Mouse (Mus musculus) ZHBTc4 (cell line): ENCODE measurements around the gene Gm10382.
"Not testable (repeated sequence)": the region's sequence is repeated elsewhere in the genome, so short reads cannot be mapped to it uniquely, and the experiment has no call there.

Experiments
- DNase-seq: peaks from one replicate; pipeline ENCODE4 v3.0.0-alpha.2; 2011; ENCODE audit warnings: low read depth, low spot score

The Gm10382 gene

GRCm38 (mm10) chr5:125370950-125371693 is 18.0 kb upstream of the Gm10382 start:
- DNase-seq, result peak; percentile 50

- no peak for DNase-seq
These were observed 17.1 kb upstream of the Gm10382 start for GRCm38 (mm10) chr5:125372027-125372426.

- DNase-seq, result no peak
These were observed 13.3 kb upstream of the Gm10382 start for GRCm38 (mm10) chr5:125375871-125376270.

GRCm38 (mm10) chr5:125377214-125377613 is 11.9 kb upstream of the Gm10382 start:
- no peak for DNase-seq

GRCm38 (mm10) chr5:125378919-125379318 is 10.2 kb upstream of the Gm10382 start:
- no peak for DNase-seq

- DNase-seq, result no peak
These were observed 7.0 kb upstream of the Gm10382 start for GRCm38 (mm10) chr5:125381954-125382672.

DNA sequence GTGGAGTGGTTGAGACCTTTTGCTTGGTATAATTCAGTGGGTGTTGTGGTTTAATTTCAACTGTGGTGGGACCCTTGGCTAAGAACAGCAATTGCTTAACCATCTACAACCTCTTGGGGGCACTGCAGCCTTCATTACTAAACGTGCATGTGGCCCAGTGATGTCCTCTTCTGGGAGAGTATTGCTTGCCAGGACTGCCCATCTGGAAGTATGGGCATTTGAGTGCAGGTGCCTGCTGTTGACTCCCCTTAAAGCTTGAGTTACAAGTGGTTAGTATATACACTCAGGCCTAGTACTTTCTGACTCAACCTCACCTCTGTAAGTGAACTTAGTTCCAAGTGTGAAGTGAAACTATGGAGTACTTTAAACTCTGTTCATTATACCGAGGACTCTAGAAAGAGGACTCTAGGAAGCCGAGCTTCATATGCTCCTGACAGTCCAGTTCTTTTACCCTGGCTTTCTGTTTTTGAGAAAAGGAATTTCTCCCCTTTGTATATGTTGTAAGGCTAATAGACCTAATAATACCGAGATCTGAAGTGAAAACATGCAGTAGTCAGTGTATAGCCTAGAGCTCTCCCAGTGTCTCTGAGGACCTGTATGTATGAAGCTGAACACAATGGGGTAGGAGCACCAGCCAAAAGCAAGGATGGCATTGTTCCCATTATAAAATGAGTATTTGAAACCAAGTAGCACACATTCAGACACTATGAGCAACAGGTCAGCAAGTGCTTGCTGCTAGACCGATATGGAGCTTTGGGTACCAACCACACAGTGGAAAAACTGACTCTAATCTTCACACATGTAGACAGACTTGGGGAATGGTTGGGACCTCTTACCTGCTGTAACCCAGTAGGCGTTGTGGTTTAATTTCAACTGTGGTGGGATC is 6.2 kb upstream of the Gm10382 start:
- peak; percentile 69 for DNase-seq

- no peak for DNase-seq
These were observed 5.3 kb upstream of the Gm10382 start for GRCm38 (mm10) chr5:125383637-125384420.

DNA sequence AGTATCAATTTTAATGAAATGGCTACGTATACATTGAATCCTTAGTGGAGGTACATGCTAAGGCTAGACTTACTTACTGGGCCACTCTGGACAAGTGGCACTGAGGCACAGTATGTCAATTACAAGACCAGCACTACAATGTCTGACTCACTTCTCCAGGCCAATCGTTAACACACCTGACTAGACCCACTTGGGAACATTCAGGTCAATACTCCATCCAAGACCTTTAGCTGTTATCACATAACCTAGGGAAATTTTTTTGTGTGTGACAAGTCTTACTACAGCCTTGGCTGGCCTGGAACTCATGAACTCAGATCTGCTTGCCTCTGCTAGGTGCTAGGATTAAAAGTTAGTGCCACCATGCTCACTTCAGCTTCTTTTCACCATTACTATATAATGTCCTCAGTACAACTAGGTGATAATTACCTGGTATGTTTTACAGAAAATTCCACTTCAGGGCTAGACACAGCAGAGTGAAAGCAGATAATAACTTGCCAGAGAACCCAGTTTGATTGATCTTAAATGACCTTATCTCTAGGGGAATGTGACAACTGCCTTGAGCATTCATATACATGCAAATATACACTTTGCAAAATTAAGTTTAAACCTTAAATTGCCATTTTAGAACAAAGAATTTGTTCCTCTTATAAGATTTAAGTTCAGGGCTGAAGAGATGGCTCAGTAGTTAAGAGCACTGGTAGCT is 4.5 kb upstream of the Gm10382 start:
- peak; percentile 44 for DNase-seq

DNA sequence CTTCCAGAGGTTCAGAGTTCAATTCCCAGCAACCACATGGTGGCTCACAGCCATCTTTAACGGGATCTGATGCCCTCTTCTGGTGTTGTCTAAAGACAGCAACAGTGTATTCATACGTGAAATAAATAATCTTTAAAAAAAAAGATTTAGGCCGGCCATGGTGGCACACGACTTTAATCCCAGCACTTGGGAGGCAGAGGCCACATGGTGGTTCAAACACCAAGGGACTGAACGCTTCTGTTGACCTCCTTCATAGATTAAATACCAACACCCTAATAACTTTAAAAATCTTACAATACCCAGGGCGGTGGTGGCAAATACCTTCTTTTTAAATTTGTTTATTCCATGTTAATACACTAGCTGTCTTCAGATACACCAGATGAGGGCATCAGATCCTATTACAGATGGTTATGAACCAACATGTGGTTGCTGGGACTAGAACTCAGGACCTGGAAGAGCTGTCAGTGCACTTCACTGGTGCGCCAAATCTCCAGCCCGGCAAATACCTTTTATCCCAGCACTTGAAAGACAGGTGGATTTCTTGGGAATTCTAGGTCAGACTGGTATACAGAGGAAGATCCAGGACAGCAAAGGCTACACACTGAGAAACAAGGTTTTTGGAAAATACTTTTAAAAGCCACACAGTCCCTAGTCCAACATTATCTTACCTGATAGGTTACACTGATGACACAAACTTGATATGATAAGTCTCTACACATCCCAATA is 3.7 kb upstream of the Gm10382 start:
- peak; percentile 57 for DNase-seq

GRCm38 (mm10) chr5:125387295-125387694 is 1.8 kb upstream of the Gm10382 start:
- not testable (repeated sequence) for DNase-seq

GRCm38 (mm10) chr5:125388358-125389092 is 597 bp upstream of the Gm10382 start:
- DNase-seq, result peak; percentile 26

GRCm38 (mm10) chr5:125389579-125390441 is 688 bp downstream of the Gm10382 start, which contains the start of gene Ubc:
Gene Ubc (minus strand): TSS chr5:125390202.
- peak; percentile 90 for DNase-seq

GRCm38 (mm10) chr5:125390906-125391477 is 1.9 kb downstream of the Gm10382 start:
- no peak for DNase-seq

DNA sequence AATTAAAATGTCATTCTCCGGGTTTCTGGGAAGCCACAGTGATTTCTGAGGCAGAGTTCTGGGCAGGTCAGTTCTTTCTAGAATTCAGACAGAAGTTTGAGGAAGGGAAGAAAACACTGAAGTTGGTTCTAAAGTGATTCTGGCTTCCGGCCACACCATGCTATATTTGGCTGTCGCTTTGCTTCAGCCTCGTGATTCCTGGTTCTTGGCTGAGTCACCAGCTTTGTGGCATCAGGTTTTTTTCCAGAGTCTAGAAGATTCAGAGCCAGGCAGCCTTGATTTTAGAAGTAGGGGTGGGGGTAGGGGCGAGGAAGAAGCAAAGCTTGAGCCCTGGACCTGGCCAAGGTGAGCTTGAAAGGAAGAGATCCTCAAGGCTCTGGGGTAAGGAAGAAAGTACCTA is 2.5 kb downstream of the Gm10382 start:
- no peak for DNase-seq

GRCm38 (mm10) chr5:125392176-125392575 is 3.1 kb downstream of the Gm10382 start:
- not testable (repeated sequence) for DNase-seq

DNA sequence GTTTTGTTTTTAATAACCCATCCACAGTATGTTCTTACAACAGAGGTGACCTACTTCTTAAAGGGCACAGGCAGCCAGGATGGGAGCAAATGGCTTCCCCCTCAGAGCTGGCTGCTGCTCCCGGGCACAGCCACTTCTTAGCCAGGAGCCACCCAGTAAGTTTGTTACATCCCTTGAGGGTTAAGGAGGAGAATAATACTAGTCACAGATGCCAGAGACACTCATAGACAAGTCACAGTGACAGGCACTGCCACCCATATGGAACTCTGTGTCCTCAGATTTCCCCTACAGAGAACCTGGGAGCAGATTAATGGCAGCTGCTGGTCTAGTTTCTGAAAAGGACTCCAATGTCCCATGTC is 3.5 kb downstream of the Gm10382 start:
- no peak for DNase-seq
